Mouse (Mus musculus) left cerebral cortex, postnatal 25 days (tissue): ENCODE data around the gene Nsl1. TPM values are rescaled to one million over a fixed set of nuclear protein-coding genes. Genes with fewer than 3 reads are reported as not detected.

Experiments used
- DNase-seq, 2 experiments: peaks; one replicate each; pipeline ENCODE4 v3.0.0; 2022; ENCODE audit warnings: low spot score in 2 of 2, mixed read lengths in 1 of 2
- intact Hi-C: fragments of 180-260 bp; cut with DNase I; formaldehyde crosslinking; loops from one replicate; pipeline ENCODE4 v1.15.1; 2025
- total RNA-seq, 2 experiments: library from RNA; stranded (reverse); gene quantifications; 2 replicates each; pipeline ENCODE4 v1.2.3; 2021

Gene Nsl1
- total RNA-seq, 2 experiments from 2014 or later: 0.32 to 0.69 TPM

DNA sequence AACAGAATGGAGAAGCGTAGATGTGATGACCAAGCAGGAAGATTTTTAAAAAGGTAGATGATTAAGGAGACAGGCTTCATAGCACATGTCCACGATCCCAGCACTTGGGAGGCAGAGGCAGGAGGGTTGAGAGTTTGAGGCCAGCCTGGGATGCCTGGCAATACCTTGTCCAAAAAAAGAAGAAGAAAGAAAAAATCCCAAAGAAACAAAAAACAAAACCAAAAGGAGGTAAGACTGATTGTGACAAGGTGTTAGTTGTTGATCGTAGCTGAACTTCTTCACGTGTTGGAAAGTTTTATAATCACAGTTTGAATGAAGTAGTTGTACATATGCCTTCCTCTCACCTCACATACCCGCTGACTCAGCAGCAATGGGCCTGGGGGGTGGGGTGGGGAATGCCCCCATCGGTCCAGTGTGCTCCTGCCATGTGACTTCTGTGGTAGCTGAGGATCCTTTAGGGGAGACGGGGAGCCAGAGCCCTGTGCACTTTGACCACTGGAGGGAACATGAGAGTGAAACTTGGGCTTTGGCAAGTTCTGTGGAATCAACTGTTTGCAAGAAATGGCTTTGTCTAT, 23.6 kb downstream of the Nsl1 start:
- DNase-seq: no peak
- intact Hi-C loops: no loop called here

GRCm38 (mm10) chr1:191086960-191087359, 24.1 kb downstream of the Nsl1 start:
- DNase-seq: no peak
- intact Hi-C loops: no loop called here

- intact Hi-C loops: no loop called here
- no peak for DNase-seq
These were observed 25.1 kb downstream of the Nsl1 start for GRCm38 (mm10) chr1:191087955-191088354.

GRCm38 (mm10) chr1:191089355-191089754, 26.5 kb downstream of the Nsl1 start:
- intact Hi-C loops: no loop called here

GRCm38 (mm10) chr1:191092050-191092449, 29.2 kb downstream of the Nsl1 start:
- intact Hi-C loops: loop anchor here (10.0 kb wide), 1 partner anchor 183 kb away; no protein-coding TSS in a partner anchor
- DNase-seq: no peak

More at GRCm38 (mm10) chr1:191089355-191089754, 26.5 kb downstream of the Nsl1 start:
- DNase-seq: no peak

DNA sequence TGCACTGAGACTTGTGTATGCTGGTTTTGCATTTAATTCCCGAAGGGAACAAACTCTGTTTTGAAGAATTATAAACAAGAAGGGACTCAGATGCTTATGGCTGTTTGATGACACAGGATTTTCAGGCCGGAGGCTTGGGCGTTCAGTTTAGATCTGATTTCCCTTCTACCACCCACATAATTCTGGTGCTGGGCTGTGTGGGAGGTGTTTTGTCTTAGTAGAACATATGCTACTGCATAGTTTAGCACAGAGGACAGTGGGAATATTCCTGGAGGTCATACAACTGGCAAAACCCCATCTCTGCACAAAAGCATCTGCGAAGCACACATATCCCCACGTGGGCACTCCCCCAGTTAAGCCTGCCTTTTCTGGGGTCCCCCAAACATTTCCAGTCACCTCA, 30.8 kb downstream of the Nsl1 start:
- intact Hi-C loops: loop anchor here (10.0 kb wide), 1 partner anchor 181 kb away; no protein-coding TSS in a partner anchor
- DNase-seq: peak; percentile 41 to 91

DNA sequence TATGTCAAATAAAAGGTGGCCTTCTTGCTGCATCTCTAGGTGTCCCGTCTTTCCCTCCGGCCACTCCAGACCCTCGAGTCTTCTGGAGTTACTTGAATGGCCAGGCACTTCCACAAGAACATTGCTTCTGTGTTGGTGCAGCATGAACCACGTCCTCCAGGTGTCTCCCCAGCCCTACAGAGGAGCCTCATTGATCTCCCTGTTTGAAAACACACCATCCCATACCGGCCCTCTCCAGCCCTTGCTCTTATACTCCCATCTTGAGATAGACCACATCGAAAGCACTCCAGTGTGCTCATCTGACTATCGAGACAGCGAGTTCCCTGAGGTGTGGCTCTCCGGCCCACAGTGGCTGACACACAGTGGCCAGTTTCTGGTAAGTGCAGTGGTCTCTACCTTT, 32.2 kb downstream of the Nsl1 start:
- intact Hi-C loops: loop anchor here (2.0 to 10.0 kb wide), 3 partner anchors 32 to 180 kb away; no protein-coding TSS in a partner anchor
- DNase-seq: peak in 1 of 2 experiments; percentile 43

GRCm38 (mm10) chr1:191096871-191097681, 34.3 kb downstream of the Nsl1 start:
- no peak for DNase-seq
- intact Hi-C loops: loop anchor here (5.0 to 10.0 kb wide), 2 partner anchors 85 to 178 kb away; no protein-coding TSS in a partner anchor

GRCm38 (mm10) chr1:191097802-191098747, 35.3 kb downstream of the Nsl1 start, which contains the start of gene Batf3:
Gene Batf3, plus strand, starts transcription at chr1:191097847.
- DNase-seq: no peak
- intact Hi-C loops: loop anchor here (5.0 to 10.0 kb wide), 2 partner anchors 84 to 177 kb away; no protein-coding TSS in a partner anchor

DNA sequence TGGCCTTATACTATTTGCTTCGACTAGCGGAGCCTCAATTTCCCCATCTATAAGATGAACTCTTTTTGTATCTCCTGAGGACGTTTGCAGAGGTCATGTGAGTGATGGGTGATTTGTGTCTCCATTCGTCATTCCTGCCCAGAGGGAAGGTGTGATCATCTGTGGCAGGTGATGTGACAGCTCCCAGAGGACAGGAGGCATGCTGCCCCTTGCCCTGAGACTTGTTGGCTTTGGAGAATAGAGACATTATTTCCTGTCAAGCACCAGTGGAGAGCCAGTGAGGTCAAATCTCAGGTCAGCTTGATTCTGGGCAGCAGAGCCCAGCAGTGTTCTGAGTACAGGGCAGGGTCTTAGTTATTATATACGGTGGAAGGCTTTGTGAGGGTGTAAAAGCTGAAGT, 36.3 kb downstream of the Nsl1 start:
- DNase-seq: no peak
- intact Hi-C loops: loop anchor here (5.0 to 10.0 kb wide), 2 partner anchors 83 to 176 kb away; no protein-coding TSS in a partner anchor

DNA sequence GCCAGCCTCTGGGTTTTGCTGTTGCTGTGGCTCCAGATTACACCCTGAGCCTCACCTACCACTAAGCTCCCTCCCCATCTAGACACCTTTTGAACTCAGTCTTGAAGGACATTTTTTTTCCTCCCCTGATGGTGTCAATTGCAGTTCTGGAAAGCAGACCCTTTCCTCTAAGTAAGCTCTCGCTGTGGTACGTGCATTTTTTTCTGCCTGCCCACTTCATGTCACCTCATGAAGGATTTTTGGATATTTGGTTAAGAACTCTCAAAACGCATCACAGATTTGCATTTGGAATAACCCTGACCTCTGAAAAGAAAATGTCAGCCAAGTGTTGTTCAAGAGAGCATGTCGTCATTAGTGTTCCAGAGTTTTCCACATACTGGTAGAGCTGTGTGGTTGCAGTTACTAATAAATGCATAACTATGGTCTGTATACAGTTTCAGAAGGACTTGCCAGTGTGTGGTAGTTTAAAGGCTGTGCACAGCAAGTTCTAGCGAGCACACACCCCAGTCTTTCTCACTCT, 37.0 kb downstream of the Nsl1 start:
- intact Hi-C loops: loop anchor here (5.0 to 10.0 kb wide), 2 partner anchors 82 to 175 kb away; no protein-coding TSS in a partner anchor
- DNase-seq: no peak

DNA sequence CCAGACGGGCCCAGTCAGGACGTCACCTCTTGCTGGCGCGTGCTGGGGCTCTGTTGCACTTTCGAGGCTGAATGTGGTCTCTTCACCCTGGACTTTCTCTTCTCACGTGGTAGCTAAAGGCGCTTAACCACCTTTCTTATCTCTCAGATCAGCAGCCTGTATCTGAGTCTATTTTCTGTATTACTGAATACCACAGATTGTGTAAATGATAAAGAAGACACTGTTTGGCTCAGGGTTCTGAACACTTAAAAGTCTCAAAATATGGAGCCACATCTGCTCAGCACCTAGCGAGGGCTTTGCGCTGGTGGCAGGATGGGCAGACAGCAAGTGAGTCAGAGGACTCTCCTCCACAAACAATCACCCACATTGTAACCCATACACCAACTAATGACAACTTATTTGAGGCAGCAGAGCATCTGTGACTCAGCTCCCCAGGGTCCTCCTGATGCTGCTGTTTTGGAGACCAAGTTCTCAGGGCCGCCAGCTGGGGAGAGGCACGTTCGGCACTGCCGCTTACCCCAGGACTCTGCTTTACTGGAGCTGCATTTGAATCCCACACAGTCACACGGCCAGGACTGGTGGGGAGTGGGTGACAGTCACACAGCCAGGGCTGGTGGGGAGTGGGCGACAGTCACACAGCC, 40.0 kb downstream of the Nsl1 start:
- DNase-seq: peak in 1 of 2 experiments; percentile 16

DNA sequence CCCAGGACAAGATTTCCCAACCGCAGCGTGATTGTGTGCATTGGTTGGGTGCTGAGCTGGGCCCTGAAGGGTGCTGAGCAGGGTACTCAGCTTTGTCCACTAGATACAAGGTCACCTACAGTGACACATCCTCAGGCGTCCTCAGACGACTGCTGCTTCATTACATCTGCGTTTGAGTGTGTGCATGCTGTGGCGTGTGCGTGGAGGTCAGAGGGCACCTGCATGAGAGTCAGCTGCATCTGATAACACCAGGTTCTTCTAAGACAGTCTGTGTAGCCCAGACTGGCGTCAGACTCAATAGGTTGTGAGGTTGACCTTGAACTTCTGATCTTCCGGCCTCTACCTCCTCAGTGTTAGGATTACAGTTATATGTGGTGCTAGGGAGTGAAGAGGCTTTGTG, 42.4 kb downstream of the Nsl1 start:
- intact Hi-C loops: no loop called here
- DNase-seq: no peak

More for the DNA sequence above, 40.0 kb downstream of the Nsl1 start:
- intact Hi-C loops: no loop called here

- intact Hi-C loops: no loop called here
- DNase-seq: no peak
These were observed 44.5 kb downstream of the Nsl1 start for GRCm38 (mm10) chr1:191107306-191107705.

DNA sequence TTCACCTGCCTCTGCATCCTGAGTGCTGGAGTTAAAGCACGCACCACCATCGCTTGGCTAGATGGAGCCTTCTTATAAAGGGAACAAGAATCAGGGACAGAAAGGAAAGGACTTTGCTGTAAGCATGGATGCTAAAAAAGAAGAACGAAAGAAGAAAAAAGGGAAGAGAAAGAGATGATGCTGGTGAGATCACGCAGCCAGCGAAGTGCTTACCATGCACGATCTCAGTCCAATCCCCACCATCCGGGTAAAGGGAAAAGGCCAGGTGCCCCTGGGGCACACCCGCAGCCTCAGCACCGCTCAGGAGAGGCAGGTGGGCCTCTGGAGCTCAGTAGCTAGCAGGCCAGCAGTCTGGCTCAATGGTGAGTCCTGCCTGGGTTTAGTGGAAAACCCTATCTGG, 47.1 kb downstream of the Nsl1 start:
- DNase-seq: no peak
- intact Hi-C loops: no loop called here

GRCm38 (mm10) chr1:191111146-191111545, 48.3 kb downstream of the Nsl1 start:
- intact Hi-C loops: no loop called here
- DNase-seq: peak in 1 of 2 experiments; percentile 26

GRCm38 (mm10) chr1:191114868-191115267, 52.1 kb downstream of the Nsl1 start:
- intact Hi-C loops: no loop called here
- DNase-seq: no peak

DNA sequence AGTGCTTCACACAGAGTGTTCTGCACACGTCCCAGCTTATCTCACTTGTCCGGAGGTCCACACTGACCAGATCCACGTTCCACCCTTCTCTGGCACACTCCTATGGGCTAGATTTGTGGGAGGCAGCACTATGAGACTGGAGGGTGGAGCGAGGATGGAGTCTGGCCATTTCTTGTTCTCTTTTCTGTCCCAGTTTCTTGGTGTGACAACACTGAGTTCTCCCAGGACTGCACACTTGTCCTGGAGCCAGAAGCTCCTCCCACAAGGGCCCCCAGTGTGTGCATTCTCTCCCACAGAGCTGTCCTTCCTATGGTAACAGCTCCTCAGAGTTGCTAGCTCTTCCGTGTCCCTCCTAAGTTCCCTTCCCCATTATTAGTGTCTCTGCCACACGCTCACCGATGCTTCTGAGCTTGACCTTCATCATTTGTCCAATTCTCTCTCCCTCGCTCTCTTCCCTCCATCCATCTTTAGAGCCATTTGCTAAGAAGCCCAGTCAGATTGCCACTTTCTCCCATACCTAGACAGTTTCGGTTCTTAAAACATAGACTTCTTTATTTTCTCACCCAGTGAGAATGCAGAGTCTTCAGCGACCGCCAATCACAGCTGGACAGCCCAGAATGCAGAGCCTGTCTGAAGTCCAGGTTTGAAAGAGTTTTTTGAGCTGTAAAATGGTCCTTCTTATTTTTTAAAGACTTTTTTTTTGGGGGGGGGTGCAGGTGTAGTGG, 52.9 kb downstream of the Nsl1 start:
- peak in 1 of 2 experiments; percentile 29 for DNase-seq
- intact Hi-C loops: no loop called here
